Mouse (Mus musculus) cerebellum, adult 2 months (tissue): Measurements from ENCODE around the gene Cbx6.

Experiments used
- CTCF ChIP-seq: fragments of 200-500 bp; IDR thresholded peaks from 2 replicates; pipeline ENCODE4 v1.5.1; 2011; ENCODE audit warnings: low read depth, mild to moderate bottlenecking, control low read depth, low read length, moderate library complexity, borderline replicate concordance; ENCODE audit not compliant: insufficient read depth
- POLR2A ChIP-seq: fragments of 200-500 bp; IDR thresholded peaks from 2 replicates; pipeline ENCODE4 v1.6.1; 2011; ENCODE audit warnings: low read length, control low read depth, borderline replicate concordance; ENCODE audit not compliant: insufficient read depth

- no peak for TF ChIP-seq CTCF
- TF ChIP-seq POLR2A = peak; percentile 44; the same call in 1 of the 2 replicates
Measured at GRCm38 (mm10) chr15:79882623-79883267, 48.3 kb upstream of the Cbx6 start.
